Mouse (Mus musculus) MEL (cell line): ENCODE data around the gene Riok1.
A peak's percentile ranks its signal among the peaks of the same experiment; 100 is the strongest.

Experiments
- CHD2 ChIP-seq: IDR thresholded peaks from 2 replicates; pipeline ENCODE4 v1.6.1; 2011; ENCODE audit warnings: low read length, improper control_type of control experiment
- CTCF ChIP-seq, 3 experiments: IDR thresholded peaks in 2 of 3; conservative IDR thresholded peaks in 1 of 3; 2 replicates each; pipeline ENCODE4 v1.5.1; 2011 to 2012; ENCODE audit warnings: low read length in 3 of 3, low read depth in 2 of 3, mild to moderate bottlenecking in 2 of 3, improper control_type of control experiment in 1 of 3, inconsistent platforms in 1 of 3, mixed read lengths in 1 of 3, moderate library complexity in 1 of 3; ENCODE audit not compliant: control insufficient read depth in 1 of 3, insufficient read depth in 1 of 3, poor library complexity in 1 of 3, severe bottlenecking in 1 of 3
- POLR2A ChIP-seq, 2 experiments: IDR thresholded peaks; 2 replicates each; pipeline ENCODE4 v1.6.1; 2011 to 2012; ENCODE audit warnings: low read length in 2 of 2, mild to moderate bottlenecking in 2 of 2, control low read depth in 1 of 2, improper control_type of control experiment in 1 of 2, low read depth in 1 of 2, moderate library complexity in 1 of 2; ENCODE audit not compliant: control insufficient read depth in 1 of 2, insufficient read depth in 1 of 2, poor library complexity in 1 of 2
- TAL1 ChIP-seq: IDR thresholded peaks from 2 replicates; pipeline ENCODE4 v1.6.1; 2012; ENCODE audit warnings: mild to moderate bottlenecking, inconsistent platforms, low read length, moderate library complexity, mixed read lengths
- ZKSCAN1 ChIP-seq: IDR thresholded peaks from 2 replicates; pipeline ENCODE4 v1.6.1; 2012; ENCODE audit warnings: low read depth, mild to moderate bottlenecking, inconsistent platforms, low read length, improper control_type of control experiment, moderate library complexity

GRCm38 (mm10) chr13:38025874-38026273 is 10.9 kb upstream of the Riok1 start:
- TF ChIP-seq CTCF (IDR thresholded peaks at IDR 0.05 in 2 of 3, conservative IDR thresholded peaks at IDR 0.05 in 1 of 3; ENCODE audit: control insufficient read depth in 1 of 3, insufficient read depth in 1 of 3, low read depth in 2 of 3, low read length in 3 of 3, poor library complexity in 1 of 3, severe bottlenecking in 1 of 3) (peak; percentile 46 to 61 (median 58)), CHD2 (no peak), ZKSCAN1 (no peak), TAL1 (no peak), POLR2A (IDR thresholded peaks at IDR 0.05; ENCODE audit: control insufficient read depth in 1 of 2, insufficient read depth in 1 of 2, low read depth in 1 of 2, low read length in 2 of 2, poor library complexity in 1 of 2) (no peak)
